Mouse (Mus musculus) gastrocnemius, postnatal 14 days (tissue): ENCODE results near the gene Col13a1. TPM values are rescaled to one million over a fixed set of nuclear protein-coding genes. Genes with fewer than 3 reads are reported as not detected.
A peak's percentile ranks its signal among the peaks of the same experiment; 100 is the strongest.

Experiments
- DNase-seq: peaks from one replicate; pipeline ENCODE4 v3.0.0; 2021; ENCODE audit warnings: mixed read lengths
- intact Hi-C: fragments of 180-260 bp; cut with DNase I; formaldehyde crosslinking; loops from one replicate; pipeline ENCODE4 v1.15.1; 2025; ENCODE audit warnings: low total_unique reads
- long read RNA-seq, 2 experiments: library from polyadenylated mRNA; stranded (forward); transcript quantifications; one replicate each; pipeline ENCODE4 v2.0.0; 2021
- total RNA-seq, 2 experiments: library from RNA; stranded (reverse); gene quantifications; 2 replicates each; pipeline ENCODE4 v1.2.3; 2021

Col13a1 gene
- 1 to 10 TPM; 2.1 to 2.7 TPM for total RNA-seq
- long read RNA-seq, experiment 1, partial matches to known transcripts: 0 of 2 reads
- long read RNA-seq, experiment 1, other reads (novel, unspliced or antisense): 2 of 2 reads
- long read RNA-seq, experiment 2, partial matches to known transcripts: 0 of 4 reads
- long read RNA-seq, experiment 2, other reads (novel, unspliced or antisense): 4 of 4 reads

GRCm38 (mm10) chr10:61978866-61979340 is at the start of gene Col13a1:
TSS of gene Col13a1 (minus strand) at chr10:61979108.
- intact Hi-C loops: loop anchor here (5.0 kb wide), 1 partner anchor 102 kb away; no protein-coding TSS in a partner anchor

GRCm38 (mm10) chr10:62027699-62028098 is 48.8 kb upstream of the Col13a1 start:
- intact Hi-C loops: no loop called here
- no peak for DNase-seq

More at GRCm38 (mm10) chr10:61978866-61979340, at the start of gene Col13a1:
- peak; percentile 41 for DNase-seq

GRCm38 (mm10) chr10:62023821-62024551 is 45.1 kb upstream of the Col13a1 start:
- intact Hi-C loops: no loop called here
- peak; percentile 33 for DNase-seq

- intact Hi-C loops: no loop called here
- no peak for DNase-seq
These were observed 41.2 kb upstream of the Col13a1 start for GRCm38 (mm10) chr10:62020068-62020620.

- DNase-seq: no peak
- intact Hi-C loops: no loop called here
These were observed 40.6 kb upstream of the Col13a1 start for GRCm38 (mm10) chr10:62019386-62020067.

- peak; percentile 28 for DNase-seq
These were observed 38.0 kb upstream of the Col13a1 start for GRCm38 (mm10) chr10:62016947-62017346.

GRCm38 (mm10) chr10:62013190-62013589 is 34.3 kb upstream of the Col13a1 start:
- DNase-seq: no peak
- intact Hi-C loops: no loop called here

More at GRCm38 (mm10) chr10:62016947-62017346, 38.0 kb upstream of the Col13a1 start:
- intact Hi-C loops: no loop called here

- no peak for DNase-seq
- intact Hi-C loops: no loop called here
These were observed 33.5 kb upstream of the Col13a1 start for GRCm38 (mm10) chr10:62012371-62012770.

- intact Hi-C loops: no loop called here
- no peak for DNase-seq
These were observed 31.1 kb upstream of the Col13a1 start for GRCm38 (mm10) chr10:62009981-62010500.

GRCm38 (mm10) chr10:62007958-62008357 is 29.1 kb upstream of the Col13a1 start:
- intact Hi-C loops: no loop called here
- no peak for DNase-seq

GRCm38 (mm10) chr10:62006371-62006770 is 27.5 kb upstream of the Col13a1 start:
- intact Hi-C loops: no loop called here
- DNase-seq: no peak

- intact Hi-C loops: no loop called here
These were observed 21.3 kb upstream of the Col13a1 start for GRCm38 (mm10) chr10:62000216-62000615.

GRCm38 (mm10) chr10:61999766-62000165 is 20.9 kb upstream of the Col13a1 start:
- no peak for DNase-seq
- intact Hi-C loops: no loop called here

More at GRCm38 (mm10) chr10:62000216-62000615, 21.3 kb upstream of the Col13a1 start:
- DNase-seq: no peak

- intact Hi-C loops: no loop called here
- DNase-seq: no peak
These were observed 12.8 kb upstream of the Col13a1 start for GRCm38 (mm10) chr10:61991481-61992424.

- peak; percentile 90 for DNase-seq
- intact Hi-C loops: loop anchor here (2.0 to 5.0 kb wide), 2 partner anchors 122 to 138 kb away; no protein-coding TSS in a partner anchor
These were observed 1.5 kb upstream of the Col13a1 start for GRCm38 (mm10) chr10:61980424-61980823.

- DNase-seq: peak; percentile 52
These were observed 619 bp downstream of the Col13a1 start for GRCm38 (mm10) chr10:61978112-61978865.

GRCm38 (mm10) chr10:61977392-61978096 is 1.4 kb downstream of the Col13a1 start:
- no peak for DNase-seq
- intact Hi-C loops: loop anchor here (5.0 kb wide), 1 partner anchor 100 kb away; no protein-coding TSS in a partner anchor

More at GRCm38 (mm10) chr10:61978112-61978865, 619 bp downstream of the Col13a1 start:
- intact Hi-C loops: loop anchor here (5.0 kb wide), 1 partner anchor 101 kb away; no protein-coding TSS in a partner anchor
